Mouse (Mus musculus) thymus, postnatal 36 days (tissue): ENCODE measurements at regions not wholly inside any gene's neighbourhood (a gene's known extent, or its start where the extent isn't known, plus 50 kb on each side); places are given as distances from the start of the nearest gene placed in this dataset.
A peak's percentile ranks its signal among the peaks of the same experiment; 100 is the strongest.

Source experiments
- DNase-seq, 2 experiments: peaks; one replicate each; pipeline ENCODE4 v3.0.0; 2022; ENCODE audit warnings: mixed read lengths in 2 of 2

- peak; percentile 52 to 78 for DNase-seq
Measured at GRCm38 (mm10) chr12:107762140-107762539, 241.3 kb downstream of the Bcl11b start.

DNA sequence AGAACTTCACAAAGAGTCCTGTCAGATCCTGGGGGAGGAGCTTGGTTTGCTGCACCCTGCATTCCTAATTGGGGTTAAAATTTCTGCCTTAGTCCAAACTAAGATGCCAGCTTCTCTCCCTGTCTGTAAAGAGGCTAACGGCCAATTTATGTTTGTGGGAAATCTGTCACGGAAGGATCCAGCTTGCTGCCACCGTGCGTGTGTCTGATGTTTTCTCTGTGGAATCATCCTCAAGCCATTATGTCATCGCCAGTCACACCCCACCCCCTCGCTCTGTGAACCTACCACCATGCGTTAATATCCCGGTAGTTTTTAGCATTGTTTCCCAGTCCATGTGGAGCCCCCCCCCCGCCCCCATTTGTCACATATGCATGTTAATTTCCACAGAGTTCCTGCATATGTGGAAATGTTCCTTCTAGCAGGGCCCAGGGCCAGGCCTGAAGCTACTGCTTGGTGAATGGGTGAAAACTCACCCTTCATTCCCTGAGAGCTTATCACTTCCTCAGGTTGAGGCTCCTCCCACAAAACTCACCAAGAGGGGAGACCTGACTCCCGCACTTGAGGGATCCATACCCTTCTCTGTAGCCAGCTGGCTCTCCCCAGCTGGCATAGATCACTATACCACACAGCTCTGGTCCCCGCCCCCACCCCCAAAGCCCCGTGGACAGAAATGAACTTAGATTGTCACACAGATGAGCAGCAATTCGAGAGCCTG lies 233.4 kb downstream of the Bcl11b start:
- DNase-seq = peak in 1 of 2 experiments; percentile 28

GRCm38 (mm10) chr12:107770516-107770836 lies 232.9 kb downstream of the Bcl11b start:
- peak in 1 of 2 experiments; percentile 29 for DNase-seq

GRCm38 (mm10) chr12:107771325-107771724 lies 232.1 kb downstream of the Bcl11b start:
- no peak for DNase-seq

DNA sequence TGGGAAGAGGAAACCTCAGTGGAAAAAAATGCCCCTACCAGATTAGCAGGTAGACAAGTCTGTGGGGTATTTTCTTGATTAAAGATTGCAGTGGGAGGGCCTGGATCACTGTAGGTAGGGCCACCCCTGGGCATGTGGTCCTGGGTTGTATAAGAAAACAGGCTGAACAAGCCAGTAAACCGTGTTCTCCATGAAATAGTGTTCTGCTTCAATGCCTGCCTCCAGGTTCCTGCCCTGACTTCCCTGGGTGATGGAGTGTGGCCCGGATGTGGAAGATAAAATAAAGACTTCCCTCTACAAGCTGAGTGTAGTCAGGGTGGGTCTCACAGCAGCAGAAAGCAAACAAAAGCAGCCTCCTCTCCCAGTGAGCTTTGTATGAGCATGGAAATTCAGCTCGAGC lies 231.6 kb downstream of the Bcl11b start:
- no peak for DNase-seq

GRCm38 (mm10) chr12:107778046-107778445 lies 225.4 kb downstream of the Bcl11b start:
- no peak for DNase-seq

GRCm38 (mm10) chr12:107779306-107780057 lies 223.9 kb downstream of the Bcl11b start:
- DNase-seq = peak; percentile 60 to 80

DNA sequence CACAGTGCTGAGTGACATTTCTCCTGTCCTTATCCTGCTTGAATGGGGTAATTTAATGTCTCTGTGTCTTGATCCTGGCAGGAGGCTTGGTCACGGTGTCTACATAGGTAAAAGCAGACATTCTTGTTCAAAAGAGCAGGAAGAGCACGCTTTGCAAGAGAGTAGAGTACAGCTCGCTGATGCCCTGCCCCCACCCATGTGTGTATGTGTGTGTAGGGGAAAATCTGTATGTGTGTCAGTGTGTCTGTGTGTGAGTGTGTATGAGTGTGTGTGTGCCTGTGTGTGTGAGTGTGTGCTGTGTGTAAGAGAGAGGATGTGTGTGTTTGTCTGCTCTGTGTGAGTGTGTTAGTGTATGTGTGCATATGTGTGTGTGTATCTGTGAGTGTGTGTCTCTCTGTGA lies 221.3 kb downstream of the Bcl11b start:
- DNase-seq = peak; percentile 54 to 70

DNA sequence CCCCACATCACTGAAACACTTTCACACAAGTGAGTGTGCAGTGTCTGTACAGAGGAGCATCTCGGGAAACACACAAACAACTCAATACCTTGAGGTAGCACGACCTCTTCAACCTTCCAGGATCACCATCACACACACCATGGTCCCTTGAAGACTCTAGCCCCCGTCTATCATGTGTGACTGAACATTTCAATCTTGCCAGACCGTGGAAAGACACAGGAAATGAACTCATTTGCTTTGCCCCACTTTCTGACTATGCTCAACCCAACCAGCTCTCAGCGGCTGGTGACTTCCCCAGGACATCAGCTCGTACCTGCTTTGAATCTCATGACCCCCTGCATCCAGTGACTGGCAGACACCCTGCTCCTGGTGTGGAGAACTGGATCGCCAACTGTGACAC lies 219.6 kb downstream of the Bcl11b start:
- DNase-seq = peak; percentile 45 to 56

- DNase-seq = no peak
Measured at GRCm38 (mm10) chr12:107789818-107790217, 213.6 kb downstream of the Bcl11b start.

DNA sequence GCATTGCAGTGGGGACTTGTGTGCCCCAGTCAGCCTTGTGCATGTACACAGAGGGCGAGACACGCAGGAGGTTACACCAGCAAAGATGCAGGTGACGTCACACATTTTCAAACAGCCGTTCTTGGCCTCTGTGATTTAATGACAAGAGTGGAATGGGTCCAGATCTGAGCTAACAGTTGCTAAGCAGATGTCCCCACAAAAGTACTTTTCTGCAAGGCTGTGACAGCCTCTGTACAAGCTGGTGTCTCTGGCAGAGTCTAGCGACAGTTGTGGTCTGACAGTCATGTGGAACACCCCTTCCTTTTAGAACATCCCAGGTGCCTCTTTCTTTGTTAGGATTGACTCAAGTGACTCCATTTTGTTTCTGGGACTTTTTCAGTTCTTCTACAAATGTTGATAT lies 203.1 kb downstream of the Bcl11b start:
- DNase-seq = no peak

DNA sequence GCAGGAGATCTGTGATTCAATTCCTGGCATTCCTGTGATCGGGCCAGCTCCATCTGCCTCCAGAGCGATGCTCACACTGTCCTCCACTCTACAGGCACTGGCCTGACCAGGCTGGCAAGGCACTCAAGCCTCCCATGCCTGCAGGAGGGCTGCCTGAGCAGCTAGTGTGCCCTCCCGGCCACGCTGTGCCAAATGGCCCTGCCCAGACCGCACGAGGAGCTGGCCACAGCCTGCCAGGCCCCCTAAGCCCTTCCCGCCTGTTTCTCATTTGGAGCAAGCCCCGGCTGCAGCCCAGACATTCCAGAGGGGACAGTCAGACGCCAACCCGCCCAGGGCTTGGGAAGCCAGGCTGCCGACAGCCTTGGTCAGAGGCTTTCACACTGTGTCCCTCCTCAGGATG lies 195.8 kb downstream of the Bcl11b start:
- no peak for DNase-seq

- DNase-seq = no peak
Measured at GRCm38 (mm10) chr12:107808158-107808715, 195.2 kb downstream of the Bcl11b start.

DNA sequence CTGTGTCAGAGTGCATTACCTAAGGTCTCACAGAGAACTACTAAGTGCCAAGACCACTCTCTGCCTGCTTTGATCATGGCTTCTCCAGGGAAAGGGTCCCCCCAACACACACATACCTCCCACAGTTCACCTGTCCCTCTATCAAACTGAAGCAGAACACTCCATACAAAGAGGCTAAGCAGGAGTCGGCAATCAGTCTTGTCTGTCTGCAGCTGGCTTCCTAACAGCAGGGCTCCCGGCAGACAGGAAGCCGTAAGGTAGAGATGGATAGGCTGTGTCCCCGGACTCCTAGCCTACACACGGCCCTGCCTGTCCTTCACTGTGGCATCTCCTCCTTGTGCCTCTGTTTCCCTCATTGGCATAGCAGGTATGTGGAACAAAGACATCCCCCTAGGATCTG lies 192.2 kb downstream of the Bcl11b start:
- peak; percentile 37 to 50 for DNase-seq

DNA sequence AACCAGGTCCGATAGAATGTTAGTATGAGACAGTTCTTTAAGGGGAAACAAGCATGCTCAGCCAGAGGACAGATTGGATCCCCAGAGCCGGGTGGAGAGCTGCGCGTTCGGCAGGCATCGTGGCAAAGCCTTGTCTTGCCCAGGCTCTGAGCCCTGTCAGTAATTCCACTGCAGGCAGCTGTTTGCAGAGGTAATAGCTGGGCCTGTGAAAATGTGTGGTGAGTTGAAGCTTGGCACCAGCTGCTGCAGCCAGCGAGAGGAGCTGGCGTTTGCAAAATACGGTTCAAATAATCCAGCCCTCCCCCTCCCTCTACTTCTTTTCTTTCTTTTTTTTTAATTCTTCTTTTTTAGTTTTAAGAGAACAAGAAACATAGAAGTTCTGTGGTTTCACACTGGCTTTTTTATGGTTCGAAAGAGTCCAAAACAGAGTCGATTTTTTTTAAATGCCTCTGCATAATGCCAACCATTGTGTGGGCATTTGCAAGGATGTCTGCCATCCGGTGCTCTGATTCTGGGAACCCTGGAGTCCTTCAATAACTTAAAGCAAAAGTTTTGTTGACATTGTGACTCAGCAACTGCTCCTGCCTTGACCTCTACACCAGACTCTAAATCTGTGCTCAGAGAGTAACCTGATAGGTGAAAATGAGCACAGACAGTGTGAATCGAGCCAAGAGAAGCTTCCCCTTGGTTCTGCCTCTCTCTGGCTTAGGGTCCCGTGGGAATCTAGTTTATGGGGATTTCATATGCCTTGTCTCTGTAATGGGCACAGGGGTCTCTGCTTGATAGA lies 190.7 kb downstream of the Bcl11b start:
- peak in 1 of 2 experiments; percentile 37 for DNase-seq

- no peak for DNase-seq
Measured at GRCm38 (mm10) chr12:107814926-107815325, 188.5 kb downstream of the Bcl11b start.

GRCm38 (mm10) chr12:107823768-107824394 lies 179.5 kb downstream of the Bcl11b start:
- no peak for DNase-seq

GRCm38 (mm10) chr12:107825921-107826320 lies 177.5 kb downstream of the Bcl11b start:
- no peak for DNase-seq

- no peak for DNase-seq
Measured at GRCm38 (mm10) chr12:107831400-107832128, 171.8 kb downstream of the Bcl11b start.

DNA sequence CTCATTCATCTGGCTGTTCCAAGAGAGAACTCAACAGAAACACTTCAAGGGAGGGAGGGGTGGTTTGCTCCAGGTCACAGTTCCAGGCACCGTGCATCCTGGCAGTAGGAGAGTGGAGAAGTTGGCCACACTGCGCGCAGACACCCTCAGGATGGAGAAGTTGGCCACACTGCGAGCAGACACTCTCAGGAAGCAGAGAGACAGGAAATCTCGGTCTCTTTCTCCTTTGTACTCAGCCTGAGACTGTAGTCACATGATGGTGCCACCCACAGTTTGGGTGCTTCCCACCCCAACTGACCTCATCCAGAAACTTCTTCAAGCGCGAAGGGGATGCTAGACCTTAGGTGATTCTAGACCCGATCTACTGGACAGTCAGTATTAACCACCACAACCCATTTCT lies 170.4 kb downstream of the Bcl11b start:
- peak in 1 of 2 experiments; percentile 18 for DNase-seq

GRCm38 (mm10) chr12:107834512-107834911 lies 168.9 kb downstream of the Bcl11b start:
- DNase-seq = no peak

- DNase-seq = no peak
Measured at GRCm38 (mm10) chr12:107837741-107838140, 165.7 kb downstream of the Bcl11b start.
